Mouse (Mus musculus) layer of hippocampus, postnatal 25 days (tissue): ENCODE data around the gene Msi1. TPM values are rescaled to one million over a fixed set of nuclear protein-coding genes. Genes with fewer than 3 reads are reported as not detected.
"Not testable (repeated sequence)": the region's sequence is repeated elsewhere in the genome, so short reads cannot be mapped to it uniquely, and the experiment has no call there.

Experiments
- DNase-seq, 2 experiments: peaks; one replicate each; pipeline ENCODE4 v3.0.0; 2022; ENCODE audit warnings: mixed read lengths in 2 of 2, low spot score in 1 of 2; ENCODE audit errors: extremely low spot score in 1 of 2
- total RNA-seq, 2 experiments: library from RNA; stranded (reverse); gene quantifications; 2 replicates each; pipeline ENCODE4 v1.2.3; 2021

Msi1 gene
- total RNA-seq, 2 experiments from 2014 or later, result 52.5 to 57.1 TPM

DNA sequence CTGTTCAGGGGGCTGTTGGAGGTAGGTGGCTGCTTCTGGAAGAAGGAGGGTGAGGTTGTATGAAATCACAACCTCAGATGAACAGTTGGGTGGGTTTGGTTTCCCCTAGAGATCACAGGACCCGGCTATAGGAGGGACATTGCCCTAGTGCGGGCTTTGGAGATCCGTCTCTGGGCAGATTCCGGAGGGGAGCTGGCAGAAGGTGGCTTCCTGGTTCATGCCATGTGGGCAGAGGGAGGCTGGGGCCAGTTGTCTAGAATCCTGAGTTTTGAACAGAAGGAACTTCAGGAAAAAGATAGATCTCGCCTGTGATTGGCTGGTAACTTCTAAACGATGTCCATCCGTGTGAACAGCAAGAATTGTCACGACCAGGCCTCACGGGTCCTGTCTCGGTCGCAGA is 3.0 kb downstream of the Msi1 start:
- DNase-seq, result no peak

DNA sequence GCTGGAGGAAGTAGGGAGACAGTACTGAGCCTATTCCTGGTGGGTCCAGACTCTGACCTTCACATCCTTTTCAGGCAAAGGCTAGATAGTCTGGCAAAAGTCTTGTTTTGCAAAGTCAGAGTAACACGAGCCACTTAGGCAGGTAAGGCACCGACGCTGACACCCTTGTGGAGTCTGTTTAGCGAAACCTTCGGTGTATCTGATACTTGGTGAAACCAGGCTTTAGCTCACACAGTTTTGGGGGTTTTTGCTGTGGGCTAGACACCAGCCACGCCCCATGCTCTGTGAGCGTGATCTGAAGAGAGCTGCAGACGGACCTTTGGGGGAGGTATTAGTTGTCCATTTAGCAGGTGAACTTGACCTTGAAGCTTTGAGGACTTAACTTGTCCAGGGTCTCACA is 3.8 kb downstream of the Msi1 start:
- DNase-seq, result no peak

DNA sequence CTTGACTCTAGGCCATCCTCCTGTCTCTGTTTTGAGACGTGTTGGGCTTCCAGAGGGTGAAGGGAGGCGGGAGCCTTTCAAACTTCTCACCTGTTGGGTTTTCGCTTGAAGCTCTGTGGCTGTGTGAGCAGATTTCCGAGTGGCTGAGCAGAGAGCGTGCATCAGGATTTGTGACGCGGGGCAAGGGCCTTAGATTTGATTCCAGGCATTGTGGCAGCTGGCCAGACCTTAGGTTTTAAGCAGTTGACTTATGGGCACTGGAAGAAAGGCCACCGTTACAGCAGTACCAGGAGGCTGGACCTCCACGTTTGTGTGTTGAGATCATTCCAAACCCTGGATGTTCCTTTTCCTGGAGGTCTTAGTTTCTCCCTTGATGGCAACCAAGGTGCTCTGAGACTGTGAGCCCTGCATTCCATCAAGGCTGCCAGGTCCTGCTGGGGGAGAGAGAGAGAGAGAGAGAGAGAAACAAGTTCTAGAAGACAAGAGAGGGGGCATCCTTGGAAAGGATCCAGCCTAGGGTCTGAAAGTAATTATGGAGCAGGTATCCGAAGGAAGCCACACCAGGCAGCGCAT is 5.0 kb downstream of the Msi1 start:
- no peak for DNase-seq

DNA sequence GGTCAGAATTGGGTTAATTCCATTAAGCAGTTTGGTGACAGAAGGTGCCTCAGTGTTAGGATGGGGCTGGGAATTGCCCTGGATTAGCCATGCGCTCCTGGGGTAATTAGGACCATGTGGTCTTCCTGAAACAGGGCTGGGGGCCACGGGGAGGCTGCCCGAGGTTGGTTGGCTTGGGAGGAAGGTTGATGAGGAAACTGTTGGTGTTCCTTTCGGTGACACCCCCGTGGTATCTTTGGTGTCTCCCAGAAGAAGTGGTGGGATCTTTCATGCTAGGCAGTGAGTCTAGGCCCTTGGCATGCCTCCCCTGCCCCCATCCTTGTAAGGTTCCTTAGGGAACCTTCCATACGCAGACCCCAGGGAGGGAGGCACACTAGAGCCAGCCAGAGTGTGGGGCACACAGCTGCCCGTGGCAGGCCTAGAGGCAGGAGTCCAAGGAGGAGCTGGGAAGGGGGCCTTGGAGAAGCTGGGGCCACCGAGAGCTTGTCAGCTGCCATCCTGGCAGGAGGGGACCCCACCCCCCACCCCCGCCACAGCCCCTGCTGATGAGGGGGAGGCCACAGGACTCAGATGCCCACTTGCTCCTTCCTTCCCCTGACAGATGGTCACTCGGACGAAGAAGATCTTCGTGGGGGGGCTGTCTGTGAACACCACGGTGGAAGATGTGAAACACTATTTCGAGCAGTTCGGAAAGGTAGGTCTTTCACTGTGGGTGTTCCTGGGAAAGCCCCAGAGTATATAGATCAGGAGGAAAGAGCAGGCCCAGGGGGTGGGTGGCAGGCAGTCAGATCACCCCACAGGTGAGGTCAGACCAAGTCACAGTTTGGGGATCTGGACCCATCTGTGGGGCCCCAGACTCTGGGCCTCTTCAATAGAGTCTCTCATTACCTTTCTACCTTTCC is 5.7 kb downstream of the Msi1 start:
- DNase-seq, result no peak

DNA sequence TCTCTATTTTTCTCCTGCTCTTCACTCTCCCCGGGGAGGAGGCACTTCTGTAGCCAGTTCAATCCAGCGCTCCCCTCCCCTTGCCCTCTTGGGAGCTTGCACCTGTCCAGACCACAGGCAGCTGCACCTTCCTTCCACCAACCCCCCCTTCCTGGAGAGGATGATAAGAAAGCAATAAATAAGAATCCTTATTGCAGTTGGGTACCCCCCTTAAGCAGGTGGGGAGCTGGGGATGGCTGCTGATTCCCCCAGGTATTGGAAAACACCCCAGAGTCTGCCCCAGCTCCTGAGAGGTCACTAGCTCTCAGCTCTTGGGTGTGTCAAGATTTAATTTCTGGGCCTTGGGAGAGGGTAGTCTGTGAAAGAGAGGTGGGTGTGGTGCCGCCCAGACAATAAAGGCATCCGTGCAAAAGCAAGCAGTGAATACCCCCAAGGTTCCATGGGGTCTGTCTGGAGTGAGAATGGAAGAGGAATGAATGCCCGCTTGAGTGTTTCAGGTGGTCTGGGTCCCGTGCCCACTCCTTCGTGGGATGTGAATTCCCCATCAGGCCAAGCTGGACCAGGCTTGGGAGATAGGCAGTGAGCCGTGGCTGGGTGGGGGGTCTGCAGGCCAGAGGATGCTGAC is 6.5 kb downstream of the Msi1 start:
- no peak for DNase-seq

DNA sequence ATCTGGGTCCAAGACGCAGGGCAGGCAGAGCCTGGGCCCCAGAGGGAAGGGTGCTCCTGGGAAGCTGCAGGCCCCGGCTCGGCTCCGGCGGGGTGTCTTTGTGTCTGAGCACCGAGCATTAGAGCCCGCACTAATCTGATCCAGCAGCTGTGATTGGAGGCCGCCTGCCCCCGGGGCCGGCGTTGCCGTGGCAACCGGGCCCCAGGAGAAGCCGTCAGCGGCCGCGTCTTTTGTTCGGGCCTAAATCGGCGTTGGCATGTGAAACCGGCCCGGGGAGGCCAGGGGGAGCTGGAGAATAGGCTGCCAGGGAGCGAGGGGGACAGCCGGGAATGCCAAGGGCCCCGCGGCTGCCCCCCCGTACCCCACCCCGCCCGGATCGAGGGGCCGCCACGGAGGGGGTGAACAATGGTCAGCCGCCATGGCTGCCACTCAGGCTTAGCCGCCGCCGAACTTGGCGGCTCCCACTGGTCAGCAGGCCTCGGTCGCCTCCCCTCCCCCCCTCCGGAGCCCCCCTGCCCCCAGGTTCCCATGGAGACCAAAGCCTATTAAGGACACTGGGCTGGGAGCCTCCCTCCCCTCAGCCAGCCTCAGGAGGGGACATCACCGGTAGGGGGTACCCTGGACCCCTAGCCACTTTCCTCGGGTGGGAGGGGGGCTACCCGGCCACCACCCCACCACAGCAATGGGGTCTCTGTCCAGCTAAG is 7.2 kb downstream of the Msi1 start:
- DNase-seq, result peak; percentile 71 to 81

DNA sequence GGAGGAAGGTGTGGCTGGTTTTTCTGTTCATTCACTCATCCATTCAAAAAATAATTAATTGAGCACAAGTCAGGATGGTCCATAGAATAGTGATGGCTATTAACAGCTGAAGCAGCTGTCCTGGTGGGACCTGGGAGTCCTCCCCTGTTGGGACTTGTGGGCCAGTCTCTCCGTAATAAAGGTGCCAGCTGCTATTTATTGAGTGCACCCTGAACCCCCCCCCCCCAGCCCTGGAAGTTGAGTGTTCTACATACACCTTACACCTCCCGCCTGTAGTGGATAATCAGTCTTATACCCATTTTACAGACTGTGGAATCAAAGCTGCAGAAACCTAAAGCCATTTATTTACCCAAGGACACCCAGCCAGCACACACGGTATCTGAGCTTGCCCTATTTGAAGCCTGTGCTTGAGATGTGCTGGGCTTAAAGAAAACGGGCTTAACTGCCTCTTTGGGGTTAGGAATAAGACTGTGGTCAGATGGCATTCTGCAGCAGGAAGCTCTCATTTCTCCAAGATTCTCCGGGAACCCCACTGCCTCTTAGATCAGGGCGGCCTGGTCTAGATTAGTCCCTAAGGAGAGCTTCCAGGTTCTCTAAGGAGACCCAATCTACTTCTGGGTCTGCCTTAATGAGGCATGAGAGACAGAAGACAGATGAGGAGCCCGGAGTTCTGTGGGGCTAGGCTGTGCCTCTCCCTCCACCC is 8.0 kb downstream of the Msi1 start:
- no peak for DNase-seq

DNA sequence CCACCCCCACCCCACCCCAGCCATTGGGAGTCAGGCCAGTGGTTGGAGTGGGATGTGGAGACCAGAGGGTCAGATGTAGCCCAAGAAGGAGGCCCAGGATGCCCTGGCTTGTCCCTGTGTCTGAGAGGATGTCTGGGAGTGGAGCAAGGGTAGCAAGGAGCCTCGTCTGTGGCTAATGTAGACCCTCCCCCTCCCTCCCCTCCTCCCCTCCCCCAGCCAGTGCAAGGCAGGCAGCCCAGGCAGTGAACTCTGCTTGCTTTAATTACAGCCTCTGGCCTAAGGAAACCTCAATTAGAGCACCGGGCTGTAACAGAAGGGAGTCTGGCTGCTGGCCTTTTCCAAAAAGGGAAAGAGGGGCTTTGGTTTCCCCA is 8.5 kb downstream of the Msi1 start:
- no peak for DNase-seq

DNA sequence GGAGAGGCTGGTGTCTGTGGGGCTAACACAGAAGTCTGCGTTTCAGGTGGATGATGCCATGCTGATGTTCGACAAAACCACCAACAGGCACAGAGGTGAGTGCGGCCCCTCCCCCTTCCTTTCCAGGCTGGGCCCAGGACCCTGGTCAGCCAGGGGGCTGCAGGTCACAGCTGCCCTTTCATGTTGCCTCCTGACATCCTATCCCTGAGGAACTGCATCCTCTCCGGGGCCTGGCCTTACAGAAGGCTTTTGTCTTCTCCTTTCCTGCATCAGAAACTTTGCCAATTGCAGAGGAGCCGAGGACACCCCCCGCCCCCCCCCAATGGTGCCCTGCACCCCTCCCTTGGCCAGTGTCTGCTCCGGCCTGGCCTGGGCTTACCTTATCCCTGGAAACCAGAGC is 9.3 kb downstream of the Msi1 start:
- no peak for DNase-seq

DNA sequence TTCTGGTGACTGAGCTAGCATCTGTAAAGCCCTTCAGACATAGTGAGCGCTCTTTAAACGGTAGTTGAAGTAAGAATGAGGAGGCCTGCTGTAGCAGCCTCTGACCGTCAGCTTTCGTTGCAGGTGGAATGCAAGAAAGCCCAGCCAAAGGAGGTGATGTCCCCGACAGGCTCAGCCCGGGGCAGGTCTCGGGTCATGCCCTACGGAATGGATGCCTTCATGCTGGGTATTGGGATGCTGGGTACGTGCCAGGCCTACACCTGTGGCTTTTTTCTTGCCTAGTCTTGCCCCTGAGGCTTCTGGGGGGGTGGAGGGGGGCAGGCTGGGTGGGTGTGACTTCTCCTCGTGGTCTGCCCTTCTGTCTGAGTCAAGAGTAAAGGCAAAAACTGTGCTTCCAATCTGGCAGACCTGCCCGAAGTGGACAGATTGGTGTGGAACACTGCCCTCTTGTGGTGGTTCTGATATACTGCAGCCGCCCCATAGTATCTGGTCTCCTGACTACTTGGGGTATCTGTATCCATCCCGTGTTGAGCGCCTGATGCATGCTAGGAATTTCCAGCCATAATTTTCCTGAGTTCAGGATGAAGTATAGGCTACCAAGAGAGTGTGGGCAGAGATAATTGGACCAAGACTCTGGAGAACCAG is 11.9 kb downstream of the Msi1 start:
- DNase-seq, result peak; percentile 60 to 77

DNA sequence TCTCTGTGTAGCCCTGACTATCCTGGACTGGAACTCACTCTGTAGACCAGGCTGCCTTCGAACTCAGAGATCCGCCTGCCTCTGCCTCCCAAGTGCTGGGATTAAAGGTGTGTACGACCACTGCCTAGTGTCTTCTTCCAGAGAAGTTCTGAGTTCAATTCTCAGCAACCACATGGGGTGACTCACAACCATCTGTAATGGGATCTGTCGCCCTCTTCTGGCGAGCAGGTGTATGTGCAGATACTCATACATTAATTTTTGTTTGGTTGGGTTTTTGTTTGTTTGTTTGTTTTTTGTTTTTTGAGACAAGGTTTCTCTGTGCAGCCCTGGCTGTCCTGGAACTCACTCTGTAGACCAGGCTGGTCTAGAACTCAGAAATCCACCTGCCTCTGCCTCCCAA is 13.3 kb downstream of the Msi1 start:
- not testable (repeated sequence) for DNase-seq

DNA sequence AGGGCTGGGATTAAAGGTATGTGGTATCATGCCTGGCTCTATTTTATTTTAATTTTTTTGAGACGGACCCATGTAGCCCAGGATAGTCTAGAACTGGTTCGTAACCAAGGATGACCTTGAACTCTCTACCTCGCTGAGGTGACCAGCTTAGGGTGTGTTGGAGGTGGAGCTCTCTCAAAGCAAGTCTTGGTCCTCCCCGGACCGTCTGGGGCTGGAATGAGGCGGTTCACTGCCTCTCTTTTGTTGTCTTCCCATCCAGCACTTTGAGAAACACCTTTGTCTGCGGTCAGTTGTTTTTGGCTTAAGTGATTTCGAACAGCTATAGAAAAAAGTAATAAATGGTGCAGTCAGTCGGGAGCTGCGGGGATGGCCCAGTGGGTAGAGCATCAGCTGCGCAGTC is 14.7 kb downstream of the Msi1 start:
- DNase-seq, result no peak

DNA sequence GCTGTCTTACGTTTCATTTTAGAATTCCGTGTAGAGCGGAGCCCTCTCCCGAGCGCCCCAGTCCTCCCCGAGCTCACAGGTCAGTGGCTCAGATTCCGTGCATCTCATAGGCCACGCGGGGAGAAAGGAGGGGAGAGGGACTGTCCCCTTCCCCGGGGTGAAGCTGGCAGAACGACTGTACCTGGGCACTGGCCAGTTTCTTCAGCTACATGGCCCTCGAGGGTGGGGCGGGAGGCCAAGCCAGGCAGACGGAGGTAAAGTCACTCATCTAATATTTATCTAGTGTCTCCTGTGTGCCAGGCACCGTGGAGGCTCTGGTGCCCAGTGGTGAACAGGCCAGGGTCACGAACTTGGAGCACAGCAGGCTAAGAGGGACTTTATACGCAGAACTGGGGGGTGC is 17.7 kb downstream of the Msi1 start:
- no peak for DNase-seq

DNA sequence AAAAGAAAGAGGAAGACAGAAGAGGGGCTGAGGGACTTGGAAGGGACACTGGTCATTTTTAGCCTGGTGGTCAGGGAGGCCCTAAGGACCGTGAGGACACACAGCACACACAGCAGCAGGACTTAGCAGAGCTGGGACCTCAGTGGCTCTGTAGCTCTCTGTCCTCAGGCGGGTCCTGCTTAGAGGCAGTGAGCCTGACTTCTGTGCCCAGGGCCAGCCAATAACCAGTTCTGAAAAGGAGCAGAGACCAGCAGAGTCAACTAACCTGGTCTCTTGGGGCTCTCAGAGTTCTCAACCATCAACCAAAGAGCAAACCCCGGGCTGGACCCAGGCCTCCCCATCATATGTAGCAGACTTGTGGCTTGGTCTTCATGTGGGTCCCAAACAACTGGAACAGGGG is 19.8 kb downstream of the Msi1 start:
- DNase-seq, result no peak

DNA sequence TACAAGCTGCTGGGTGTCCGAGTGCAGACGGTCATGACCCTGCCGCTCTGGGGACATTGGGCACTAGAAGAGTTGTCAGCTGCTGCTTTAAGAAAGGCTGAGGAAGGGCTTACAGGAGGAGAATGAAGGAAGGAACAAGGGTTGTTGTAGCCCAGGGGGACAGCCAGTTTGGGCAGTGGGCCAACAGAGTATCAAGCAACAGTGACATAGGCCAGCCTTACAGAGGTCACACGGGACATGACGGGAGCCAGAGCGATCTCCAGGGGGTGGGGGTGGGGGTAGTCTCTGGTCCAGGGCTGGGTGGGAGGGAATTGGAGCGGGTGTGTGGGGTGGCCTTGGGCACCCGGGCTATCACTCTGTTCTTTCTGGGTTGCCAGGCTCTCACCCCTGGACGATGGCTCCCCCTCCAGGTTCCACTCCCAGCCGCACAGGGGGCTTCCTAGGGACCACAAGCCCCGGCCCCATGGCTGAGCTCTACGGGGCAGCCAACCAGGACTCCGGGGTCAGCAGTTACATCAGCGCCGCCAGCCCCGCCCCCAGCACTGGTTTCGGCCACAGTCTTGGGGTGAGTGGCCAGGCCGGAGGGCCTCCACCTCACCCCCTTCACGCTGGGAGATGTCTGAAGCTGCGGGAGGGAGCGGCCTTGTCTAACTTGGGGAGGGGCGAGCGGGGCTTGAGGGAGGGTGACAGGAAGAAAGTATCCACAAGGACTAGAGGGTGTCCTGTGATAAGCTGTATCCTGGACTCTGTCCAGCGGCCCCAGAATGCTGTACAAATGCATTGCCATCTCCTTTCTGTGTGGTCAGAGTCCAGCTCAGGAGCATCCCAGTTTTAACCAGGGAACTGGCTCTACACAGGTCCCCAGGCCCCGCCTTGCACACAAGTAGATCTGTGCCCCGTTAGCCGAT is 21.3 kb downstream of the Msi1 start:
- DNase-seq, result no peak

DNA sequence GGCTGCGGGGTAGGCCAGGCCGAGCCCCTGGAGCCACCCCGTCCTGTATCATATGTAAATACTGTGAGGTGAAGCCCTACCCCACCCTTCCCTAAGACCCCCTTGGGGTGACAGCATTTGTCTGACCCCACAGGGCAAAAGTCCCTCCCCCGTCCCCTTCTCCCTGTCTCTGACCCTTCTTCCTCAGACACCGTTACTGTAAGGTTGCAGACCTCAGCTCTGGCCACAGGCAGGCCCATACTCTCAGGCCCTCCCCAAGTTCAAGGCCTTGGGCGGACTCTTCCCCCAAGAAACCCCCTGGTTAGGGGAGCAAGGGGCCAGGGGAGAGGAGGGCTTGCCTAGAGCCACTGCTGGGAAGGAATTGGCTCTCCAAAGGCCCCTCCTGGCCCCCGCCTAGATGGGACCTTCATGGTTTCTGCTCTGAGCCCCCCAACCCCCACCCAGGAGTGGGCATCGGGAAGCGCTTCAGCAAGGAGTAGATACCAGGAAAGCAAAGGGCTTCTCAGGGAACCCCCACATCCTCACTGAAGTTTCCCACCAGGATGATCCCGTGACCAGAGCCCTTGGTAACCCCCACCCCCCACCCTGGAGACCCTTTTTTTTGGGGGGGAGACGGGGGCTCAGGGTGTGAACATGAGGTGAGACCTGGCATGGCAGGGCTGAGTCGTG is 25.2 kb downstream of the Msi1 start:
- DNase-seq, result no peak

DNA sequence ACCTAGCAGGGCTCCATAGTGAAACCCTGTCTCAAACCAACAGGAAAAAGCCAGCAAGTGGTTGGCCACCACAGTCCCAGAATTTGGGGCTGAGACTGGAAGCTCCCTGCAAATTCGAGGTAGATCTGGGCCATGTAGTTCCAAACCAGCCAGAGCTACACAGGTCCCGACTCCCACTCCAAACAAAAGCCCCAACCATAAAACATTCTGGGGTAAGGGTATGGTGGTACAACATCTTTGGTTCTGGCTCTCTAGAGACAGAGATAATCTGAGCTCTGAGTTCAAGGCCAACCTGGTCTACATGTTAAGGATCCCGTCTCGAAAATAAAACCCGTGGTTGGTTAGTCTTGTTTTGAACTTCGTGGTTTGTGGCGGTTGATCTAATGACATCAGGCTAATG is 26.4 kb downstream of the Msi1 start:
- DNase-seq, result no peak

DNA sequence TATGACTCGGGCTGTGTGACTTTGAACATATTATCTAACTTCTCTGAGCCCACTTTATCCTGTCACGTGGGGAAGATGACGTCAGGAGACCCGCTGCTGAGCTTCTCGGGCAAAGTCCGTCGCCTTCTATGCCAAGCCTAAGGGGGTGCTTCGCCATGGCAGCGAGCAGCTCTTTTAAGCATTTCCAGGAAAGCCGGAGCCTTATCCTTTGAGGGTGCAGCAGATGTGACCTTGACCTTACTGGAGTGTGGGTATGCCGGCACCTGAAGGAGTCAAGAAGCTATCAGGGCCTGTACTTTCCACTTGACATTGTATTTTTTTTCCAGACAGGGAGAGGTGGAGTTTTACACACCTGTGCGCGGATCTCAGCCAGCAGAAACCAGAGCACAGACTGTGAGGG is 29.5 kb downstream of the Msi1 start:
- DNase-seq, result no peak
